Mouse (Mus musculus) neural tube, embryonic 13.5 days (tissue): ENCODE results near the gene Tox4. TPM values are rescaled to one million over a fixed set of nuclear protein-coding genes. Genes with fewer than 3 reads are reported as not detected.
"Not testable (repeated sequence)": the region's sequence is repeated elsewhere in the genome, so short reads cannot be mapped to it uniquely, and the experiment has no call there.

Source experiments
- ATAC-seq: fragments of 200-750 bp; cut with Nextera tagmentation; 2 replicates; pipeline ENCODE4 v1.8.0; 2017; ENCODE audit warnings: low read depth, mild to moderate bottlenecking, moderate TSS enrichment, moderate library complexity
- H3K27ac ChIP-seq: fragments of 300-500 bp; sonication (generic); replicated peaks from 2 replicates; pipeline ENCODE4 v1.5.1; 2015; ENCODE audit warnings: moderate library complexity, mild to moderate bottlenecking, inconsistent platforms
- H3K27me3 ChIP-seq: fragments of 300-500 bp; sonication (generic); 2 replicates; pipeline ENCODE4 v1.6.1; 2015; ENCODE audit warnings: mild to moderate bottlenecking, inconsistent platforms
- H3K36me3 ChIP-seq: fragments of 300-500 bp; sonication (generic); 2 replicates; pipeline ENCODE4 v1.6.1; 2015; ENCODE audit warnings: mild to moderate bottlenecking, inconsistent platforms
- H3K4me1 ChIP-seq: fragments of 300-500 bp; sonication (generic); replicated peaks from 2 replicates; pipeline ENCODE4 v1.6.1; 2015; ENCODE audit warnings: inconsistent platforms
- H3K4me2 ChIP-seq: fragments of 300-500 bp; sonication (generic); 2 replicates; pipeline ENCODE4 v1.6.1; 2015; ENCODE audit warnings: inconsistent platforms, mild to moderate bottlenecking, moderate library complexity
- H3K4me3 ChIP-seq: fragments of 300-500 bp; sonication (generic); 2 replicates; pipeline ENCODE4 v1.5.1; 2015; ENCODE audit warnings: mild to moderate bottlenecking, inconsistent platforms
- H3K9ac ChIP-seq: fragments of 300-500 bp; sonication (generic); 2 replicates; pipeline ENCODE4 v1.6.1; 2015; ENCODE audit warnings: moderate library complexity, mild to moderate bottlenecking, inconsistent platforms
- H3K9me3 ChIP-seq: fragments of 300-500 bp; sonication (generic); 2 replicates; pipeline ENCODE4 v1.6.1; 2016; ENCODE audit warnings: inconsistent platforms
- WGBS: fragments of 180-500 bp; shearing (Covaris S2); methylation state at CpG from one replicate; pipeline ENCODE4 v1.1.7; 2015; 5-methylcytosine and 5-hydroxymethylcytosine counted together
- polyA plus RNA-seq: library from polyadenylated mRNA; unstranded; fragments of >200 nt; fragmentation: Nextera tagmentation; extraction: Ambion mirVana; gene quantifications from 2 replicates; pipeline ENCODE4 v1.2.1, GENCODE M21; 2015

The Tox4 gene
- polyA plus RNA-seq, 1 experiment from 2014 or later: 58.5 TPM

- Histone ChIP-seq H3K9ac (peak overlapping the region; percentile 91), H3K27ac (peak overlapping the region; percentile 88), H3K4me3 (peak overlapping the region; percentile 76), H3K4me2 (peak overlapping the region; percentile 68), H3K4me1 (peaks cover 19% of the 10 kb centered on the region), H3K27me3 (no peaks in the 10 kb centered on the region), H3K36me3 (peaks cover 12% of the 10 kb centered on the region), H3K9me3 (no peaks in the 10 kb centered on the region)
- ATAC-seq: peak; percentile 48
- 2% methylated on average over 21 of the region's 21 CpGs for WGBS
Observed at GRCm38 (mm10) chr14:52279747-52280120, 788 bp downstream of the Tox4 start.

- Histone ChIP-seq H3K9me3 (no peaks in the 10 kb centered on the region), H3K27ac (no peak overlapping the region), H3K4me3 (no peak overlapping the region), H3K9ac (no peak overlapping the region), H3K27me3 (no peaks in the 10 kb centered on the region), H3K36me3 (peaks cover 34% of the 10 kb centered on the region), H3K4me2 (no peak overlapping the region), H3K4me1 (peaks cover 11% of the 10 kb centered on the region)
- ATAC-seq: no peak
- 98% methylated on average over 5 of the region's 5 CpGs for WGBS
Observed at GRCm38 (mm10) chr14:52283629-52284028, 4.7 kb downstream of the Tox4 start.

GRCm38 (mm10) chr14:52284191-52284590 is 5.2 kb downstream of the Tox4 start:
- Histone ChIP-seq H3K9me3 (no peaks in the 10 kb centered on the region), H3K36me3 (peaks cover 38% of the 10 kb centered on the region), H3K27me3 (no peaks in the 10 kb centered on the region), H3K9ac (no peak overlapping the region), H3K27ac (no peak overlapping the region), H3K4me1 (peaks cover 10% of the 10 kb centered on the region), H3K4me2 (no peak overlapping the region), H3K4me3 (no peak overlapping the region)
- no peak for ATAC-seq
- 96% methylated on average over 3 of the region's 3 CpGs for WGBS

DNA sequence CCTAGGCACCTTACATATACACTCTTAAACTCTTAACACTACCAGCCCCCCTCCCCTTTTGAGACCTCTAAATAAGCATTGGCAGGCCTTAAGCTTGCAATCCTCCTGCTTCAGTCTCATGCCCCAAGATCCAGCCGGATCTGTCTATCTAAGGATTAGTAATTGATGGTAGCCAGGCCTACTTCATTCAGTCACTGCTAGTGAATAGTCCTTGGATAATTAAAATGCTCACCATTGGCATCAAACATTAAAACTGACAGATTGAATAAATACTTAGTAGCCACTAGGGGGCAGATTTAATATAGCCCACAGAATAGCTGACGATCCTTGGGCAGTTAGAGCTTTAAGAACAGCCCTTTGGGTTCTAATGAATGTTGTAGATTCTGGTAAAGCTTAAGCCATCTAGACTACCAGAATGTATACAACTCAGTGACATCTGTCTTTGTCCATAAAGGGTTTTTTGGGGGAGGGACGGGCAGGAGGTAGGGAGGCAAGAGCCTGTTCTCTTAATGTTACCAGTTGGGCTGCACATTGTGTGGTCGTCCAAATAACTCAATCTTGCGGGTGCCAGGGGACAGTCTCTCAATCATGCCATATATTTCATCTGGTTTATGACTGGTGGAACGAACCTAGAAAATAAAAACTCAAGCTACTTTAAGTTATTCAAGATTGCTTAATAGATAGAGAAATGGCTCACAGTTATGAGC is 16.8 kb downstream of the Tox4 start:
- 64% methylated on average over 6 of the region's 6 CpGs for WGBS
- Histone ChIP-seq H3K36me3 (peaks cover 91% of the 10 kb centered on the region), H3K4me1 (no peaks in the 10 kb centered on the region), H3K27ac (no peak overlapping the region), H3K9me3 (no peaks in the 10 kb centered on the region), H3K4me2 (no peak overlapping the region), H3K27me3 (no peaks in the 10 kb centered on the region), H3K9ac (no peak overlapping the region), H3K4me3 (no peak overlapping the region)
- peak; percentile 58 for ATAC-seq

- Histone ChIP-seq H3K36me3 (peaks cover 25% of the 10 kb centered on the region), H3K4me1 (peaks cover 18% of the 10 kb centered on the region), H3K4me2 (peak overlapping the region; percentile 78)
- not testable (repeated sequence) for H3K9ac ChIP-seq, H3K27ac ChIP-seq, H3K9me3 ChIP-seq, ATAC-seq, H3K27me3 ChIP-seq, H3K4me3 ChIP-seq
- 87% methylated on average over 3 of the region's 3 CpGs for WGBS
Observed at GRCm38 (mm10) chr14:52303517-52303916, 24.6 kb downstream of the Tox4 start.

DNA sequence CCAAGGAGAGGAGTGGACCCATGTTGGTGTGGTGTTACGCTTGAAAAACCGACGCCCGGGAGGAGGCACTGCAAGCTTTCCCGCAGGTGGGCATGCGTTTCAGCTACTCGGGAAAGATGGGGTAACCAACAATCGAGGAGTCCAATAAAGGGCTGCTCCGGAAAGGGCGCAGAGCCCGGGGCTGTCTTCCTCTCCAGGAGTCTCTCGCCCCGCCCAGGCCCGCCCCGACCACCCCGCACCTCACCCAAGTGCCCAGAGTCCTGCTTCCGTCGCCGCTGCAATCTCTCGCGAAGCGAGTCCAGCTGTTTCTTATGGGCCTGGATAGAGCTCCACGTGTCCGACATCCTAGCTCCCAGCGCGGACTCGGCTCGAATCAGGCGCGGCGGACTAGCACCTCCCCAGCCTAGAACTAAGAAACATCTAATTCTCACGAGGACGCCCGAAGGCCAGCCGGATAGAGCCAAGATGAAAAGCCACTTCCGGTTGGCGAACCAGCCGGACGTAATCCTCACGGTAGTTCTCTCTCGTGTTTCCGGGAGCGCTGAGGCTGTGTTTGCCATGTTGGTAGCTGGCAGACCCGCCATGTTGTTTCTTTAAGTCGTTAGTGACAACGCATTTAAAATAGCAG is 25.8 kb downstream of the Tox4 start, which contains the start of gene Mettl3:
Gene Mettl3 (minus strand): TSS at position 485 of the 628 bp plus-strand sequence.
- Histone ChIP-seq H3K4me1 (peaks cover 18% of the 10 kb centered on the region), H3K27me3 (no peaks in the 10 kb centered on the region), H3K4me2 (peak within 1 kb of the TSS; percentile 78), H3K4me3 (peak within 1 kb of the TSS; percentile 69), H3K9me3 (no peaks in the 10 kb centered on the region), H3K36me3 (peaks cover 26% of the 10 kb centered on the region), H3K9ac (peak within 1 kb of the TSS; percentile 79), H3K27ac (peak within 1 kb of the TSS; percentile 93)
- under 1% methylated on average over 46 of the region's 46 CpGs for WGBS
- peak; percentile 94 for ATAC-seq

DNA sequence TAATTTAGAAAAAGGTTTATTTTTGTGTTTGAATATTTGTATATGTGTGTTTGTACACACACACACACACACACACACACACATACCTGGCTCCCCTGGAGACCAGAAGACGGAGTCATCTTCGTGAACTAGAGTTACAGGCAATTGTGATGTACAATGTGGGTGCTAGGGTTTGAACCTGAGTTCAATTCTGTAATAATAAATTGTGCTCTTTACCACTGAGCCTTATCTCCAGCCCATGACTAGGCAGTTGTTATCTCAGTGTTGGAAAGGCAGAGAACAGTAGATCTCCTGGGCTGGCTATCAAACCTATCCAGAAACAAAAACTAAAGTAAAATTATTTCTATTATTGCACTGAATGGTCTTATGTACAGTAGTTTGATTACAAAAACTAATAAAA is 27.2 kb downstream of the Tox4 start:
- no peak overlapping the region for H3K27ac ChIP-seq
- H3K4me3 ChIP-seq: no peak overlapping the region
- H3K4me2 ChIP-seq: no peak overlapping the region
- peaks cover 29% of the 10 kb centered on the region for H3K36me3 ChIP-seq
- H3K27me3 ChIP-seq: no peaks in the 10 kb centered on the region
- WGBS: 89% methylated on average over 2 of the region's 2 CpGs
- H3K4me1 ChIP-seq: peaks cover 26% of the 10 kb centered on the region
- no peaks in the 10 kb centered on the region for H3K9me3 ChIP-seq
- no peak for ATAC-seq
- H3K9ac ChIP-seq: no peak overlapping the region

DNA sequence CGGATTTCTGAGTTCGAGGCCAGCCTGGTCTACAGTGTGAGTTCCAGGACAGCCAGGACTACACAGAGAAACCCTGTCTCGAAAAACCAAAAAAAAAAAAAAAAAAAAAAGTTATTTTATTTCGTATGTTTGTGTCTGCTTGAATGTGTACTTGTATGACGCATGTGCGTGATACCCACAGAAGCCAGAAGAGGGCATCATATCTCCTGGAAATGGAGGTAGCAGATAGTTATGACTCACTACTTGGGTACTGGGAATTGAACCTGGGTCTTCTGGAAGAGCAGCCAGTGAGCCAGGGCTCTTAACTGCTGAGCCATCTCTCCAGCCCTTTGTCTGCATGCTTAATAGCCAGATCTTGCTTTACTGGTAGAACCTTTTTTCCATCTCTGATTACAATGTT is 31.4 kb downstream of the Tox4 start:
- H3K4me1 ChIP-seq: peaks cover 55% of the 10 kb centered on the region
- peaks cover 65% of the 10 kb centered on the region for H3K36me3 ChIP-seq
- 0 out of 2 replicates have a peak overlapping the region, but pooled peaks have one; percentile 74 for H3K4me2 ChIP-seq
- not testable (repeated sequence) for H3K27ac ChIP-seq, H3K27me3 ChIP-seq, H3K4me3 ChIP-seq, H3K9me3 ChIP-seq, ATAC-seq, H3K9ac ChIP-seq
- 87% methylated on average over 6 of the region's 6 CpGs for WGBS

- no peak for ATAC-seq
- Histone ChIP-seq H3K9ac (no peak overlapping the region), H3K4me3 (peak overlapping the region; percentile 13), H3K4me1 (peaks cover 52% of the 10 kb centered on the region), H3K4me2 (peak overlapping the region; percentile 74), H3K36me3 (peaks cover 65% of the 10 kb centered on the region), H3K27ac (no peak overlapping the region), H3K27me3 (no peaks in the 10 kb centered on the region), H3K9me3 (no peaks in the 10 kb centered on the region)
- WGBS: 94% methylated on average over 2 of the region's 2 CpGs
Observed at GRCm38 (mm10) chr14:52310906-52311305, 32.0 kb downstream of the Tox4 start.

- peaks cover 60% of the 10 kb centered on the region for H3K4me1 ChIP-seq
- H3K36me3 ChIP-seq: peaks cover 56% of the 10 kb centered on the region
- WGBS: 88% methylated on average over 26 of the region's 26 CpGs
- H3K27me3 ChIP-seq: no peaks in the 10 kb centered on the region
- H3K4me3 ChIP-seq: peak overlapping the region; percentile 78
- H3K9ac ChIP-seq: peak overlapping the region; percentile 97
- H3K9me3 ChIP-seq: no peaks in the 10 kb centered on the region
- no peak for ATAC-seq
- H3K4me2 ChIP-seq: peak overlapping the region; percentile 74
- peak overlapping the region; percentile 97 for H3K27ac ChIP-seq
Observed at GRCm38 (mm10) chr14:52313931-52314807, 35.2 kb downstream of the Tox4 start.

DNA sequence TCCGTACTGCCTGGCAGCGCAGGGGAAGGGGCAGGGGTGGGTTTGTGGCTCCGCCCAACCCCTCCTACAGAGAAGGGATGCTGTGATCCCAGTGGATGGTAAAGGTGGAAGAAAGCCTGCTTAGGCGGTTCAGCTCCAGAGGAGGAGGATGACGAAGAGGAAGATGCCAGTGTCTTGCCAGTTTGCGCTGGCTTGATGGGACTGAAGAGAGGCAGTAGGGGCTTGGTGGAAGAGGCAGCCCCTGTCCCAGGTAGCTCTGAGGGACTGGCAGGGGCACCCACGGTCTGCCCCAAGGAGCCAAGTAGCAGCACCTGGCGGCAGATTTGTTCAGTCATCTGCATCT is 35.8 kb downstream of the Tox4 start:
- ATAC-seq: no peak
- Histone ChIP-seq H3K4me2 (peak overlapping the region; percentile 74), H3K9ac (peak overlapping the region; percentile 97), H3K27me3 (no peaks in the 10 kb centered on the region), H3K4me3 (peak overlapping the region; percentile 78), H3K4me1 (peaks cover 60% of the 10 kb centered on the region), H3K9me3 (no peaks in the 10 kb centered on the region), H3K36me3 (peaks cover 50% of the 10 kb centered on the region), H3K27ac (peak overlapping the region; percentile 97)
- 40% methylated on average over 8 of the region's 8 CpGs for WGBS

- H3K27ac ChIP-seq: peak overlapping the region; percentile 97
- no peaks in the 10 kb centered on the region for H3K27me3 ChIP-seq
- peak overlapping the region; percentile 74 for H3K4me2 ChIP-seq
- WGBS: 5% methylated on average over 17 of the region's 17 CpGs
- H3K4me3 ChIP-seq: peak overlapping the region; percentile 78
- no peaks in the 10 kb centered on the region for H3K9me3 ChIP-seq
- peak overlapping the region; percentile 97 for H3K9ac ChIP-seq
- H3K36me3 ChIP-seq: peaks cover 46% of the 10 kb centered on the region
- ATAC-seq: peak; percentile 19
- peaks cover 60% of the 10 kb centered on the region for H3K4me1 ChIP-seq
Observed at GRCm38 (mm10) chr14:52315283-52315780, 36.4 kb downstream of the Tox4 start.
